Mouse (Mus musculus) inflammation-experienced regulatory T-cells, adult 6 months (primary cell): ENCODE measurements around the gene Sh2b3. TPM values are rescaled to one million over a fixed set of nuclear protein-coding genes. Genes with fewer than 3 reads are reported as not detected.
A peak's percentile ranks its signal among the peaks of the same experiment; 100 is the strongest.

Experiments used
- ATAC-seq: one replicate; pipeline ENCODE4 v1.8.0; 2017
- polyA plus RNA-seq, 3 experiments: library from polyadenylated mRNA; unstranded; fragments of 100-300 nt; shearing (Covaris generic); gene quantifications; one replicate each; pipeline ENCODE4 v1.2.1; 2017

The Sh2b3 gene
- polyA plus RNA-seq, 3 experiments from 2014 or later, result 4.6 to 15.4 (median 13.6) TPM

- no peak for ATAC-seq
Measured at GRCm38 (mm10) chr5:121822786-121823505, 14.5 kb downstream of the Sh2b3 start.

- ATAC-seq, result no peak
Measured at GRCm38 (mm10) chr5:121821552-121821951, 15.9 kb downstream of the Sh2b3 start.

GRCm38 (mm10) chr5:121821116-121821515 lies 16.3 kb downstream of the Sh2b3 start:
- ATAC-seq, result no peak

- no peak for ATAC-seq
Measured at GRCm38 (mm10) chr5:121820657-121821056, 16.8 kb downstream of the Sh2b3 start.

GRCm38 (mm10) chr5:121820161-121820560 lies 17.3 kb downstream of the Sh2b3 start:
- ATAC-seq, result no peak

GRCm38 (mm10) chr5:121819559-121819958 lies 17.9 kb downstream of the Sh2b3 start:
- peak; percentile 81 for ATAC-seq

- ATAC-seq, result no peak
Measured at GRCm38 (mm10) chr5:121818862-121819261, 18.6 kb downstream of the Sh2b3 start.

GRCm38 (mm10) chr5:121818401-121818800 lies 19.0 kb downstream of the Sh2b3 start:
- no peak for ATAC-seq

GRCm38 (mm10) chr5:121817551-121817950 lies 19.9 kb downstream of the Sh2b3 start:
- ATAC-seq, result no peak

- no peak for ATAC-seq
Measured at GRCm38 (mm10) chr5:121816611-121817010, 20.8 kb downstream of the Sh2b3 start.

GRCm38 (mm10) chr5:121815867-121816380 lies 21.5 kb downstream of the Sh2b3 start:
- ATAC-seq, result no peak

- no peak for ATAC-seq
Measured at GRCm38 (mm10) chr5:121815067-121815466, 22.4 kb downstream of the Sh2b3 start.

- no peak for ATAC-seq
Measured at GRCm38 (mm10) chr5:121813744-121814143, 23.7 kb downstream of the Sh2b3 start.

GRCm38 (mm10) chr5:121812526-121813243 lies 24.8 kb downstream of the Sh2b3 start:
- peak; percentile 66 for ATAC-seq

GRCm38 (mm10) chr5:121811485-121811931 lies 25.9 kb downstream of the Sh2b3 start:
- peak; percentile 27 for ATAC-seq

GRCm38 (mm10) chr5:121810331-121811151 lies 26.9 kb downstream of the Sh2b3 start:
- ATAC-seq, result no peak

GRCm38 (mm10) chr5:121809667-121810224 lies 27.7 kb downstream of the Sh2b3 start:
- ATAC-seq, result no peak

GRCm38 (mm10) chr5:121808202-121808601 lies 29.2 kb downstream of the Sh2b3 start:
- no peak for ATAC-seq

GRCm38 (mm10) chr5:121807186-121807585 lies 30.3 kb downstream of the Sh2b3 start:
- no peak for ATAC-seq

- ATAC-seq, result no peak
Measured at GRCm38 (mm10) chr5:121798447-121798846, 39.0 kb downstream of the Sh2b3 start.

GRCm38 (mm10) chr5:121795800-121796199 lies 41.6 kb downstream of the Sh2b3 start:
- ATAC-seq, result peak; percentile 52

- ATAC-seq, result no peak
Measured at GRCm38 (mm10) chr5:121791026-121791425, 46.4 kb downstream of the Sh2b3 start.
